Mouse (Mus musculus): Measurements from ENCODE around the gene Sipa1l2.

The Sipa1l2 gene

DNA sequence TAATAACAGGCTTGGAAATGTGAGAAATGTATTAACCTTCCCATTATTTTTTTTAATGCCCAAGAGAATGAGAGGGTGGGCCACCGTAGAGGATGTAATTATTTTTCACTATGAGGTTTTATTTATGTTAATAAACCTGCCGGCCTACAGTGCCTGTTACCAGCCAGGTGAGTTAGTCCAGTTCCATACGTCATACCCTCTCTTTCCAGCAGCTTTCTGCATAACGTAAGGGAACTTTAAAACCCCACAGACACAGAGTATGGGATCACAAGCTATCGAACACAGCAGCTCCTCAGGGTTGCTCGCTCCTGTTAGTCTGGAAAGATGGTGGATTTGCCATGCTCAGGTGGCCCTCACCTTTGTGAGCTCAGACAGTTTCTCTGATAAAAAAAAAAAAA, 193.2 kb downstream of the Sipa1l2 start:
- no peak for DNase-seq (ENCODE audit: low read depth in 2 of 2, low spot score in 2 of 2)

DNA sequence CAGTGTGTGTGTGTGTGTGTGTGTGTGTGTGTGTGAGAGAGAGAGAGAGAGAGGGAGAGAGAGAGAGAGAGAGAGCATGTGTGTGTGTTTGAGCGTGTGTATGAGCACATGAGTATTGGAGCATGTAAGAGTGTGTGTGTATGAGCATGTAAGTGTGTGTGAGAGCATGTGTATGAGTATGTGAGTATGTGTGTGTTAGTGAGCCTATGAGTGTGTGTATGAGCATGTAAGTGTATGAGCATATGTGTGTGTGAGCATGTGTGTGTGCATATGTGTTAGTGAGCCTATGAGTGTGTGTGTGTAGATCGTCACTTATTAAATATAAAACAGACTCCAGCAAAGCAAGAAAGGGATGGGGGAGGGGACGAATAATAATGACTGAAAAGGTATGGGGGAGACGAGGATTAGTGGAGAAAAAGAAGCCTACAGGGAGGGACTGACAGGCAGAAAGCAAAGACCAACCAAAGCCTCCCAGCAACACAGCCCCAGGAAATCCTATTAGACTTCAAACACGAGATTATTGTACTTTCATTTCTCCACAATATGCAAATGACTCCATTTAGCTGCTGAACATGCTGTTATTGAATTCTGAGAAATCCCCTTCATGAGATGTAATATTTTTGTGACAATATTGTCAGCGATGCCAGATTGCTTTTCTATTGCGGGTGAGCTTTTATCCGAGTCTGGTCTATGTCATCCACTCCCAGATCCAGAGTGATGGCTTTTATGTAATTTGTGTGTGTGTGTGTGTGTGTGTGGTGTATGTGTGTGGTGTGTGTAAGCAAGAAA, 193.8 kb downstream of the Sipa1l2 start:
- DNase-seq (ENCODE audit: low read depth in 2 of 2, low spot score in 2 of 2): no peak

DNA sequence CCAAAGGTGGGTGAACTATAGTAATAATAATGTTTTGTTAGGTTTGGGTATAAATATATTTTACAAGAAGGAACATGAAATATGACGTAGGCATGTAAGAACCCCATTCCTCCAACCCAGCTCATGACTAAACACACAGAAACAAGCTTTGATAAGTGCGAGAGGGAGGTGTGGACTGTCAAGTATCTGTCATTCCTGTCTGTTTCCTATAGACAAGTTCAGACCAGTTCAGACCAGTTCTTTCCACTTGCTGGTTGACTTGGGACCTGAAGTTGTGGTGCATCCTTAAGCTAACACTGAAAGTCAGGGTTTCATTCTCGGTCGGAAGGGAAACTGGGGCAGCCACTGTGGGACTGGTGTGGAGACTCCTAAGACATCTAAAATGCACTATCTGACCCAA, 197.0 kb downstream of the Sipa1l2 start:
- DNase-seq (ENCODE audit: low read depth in 2 of 2, low spot score in 2 of 2): no peak

DNA sequence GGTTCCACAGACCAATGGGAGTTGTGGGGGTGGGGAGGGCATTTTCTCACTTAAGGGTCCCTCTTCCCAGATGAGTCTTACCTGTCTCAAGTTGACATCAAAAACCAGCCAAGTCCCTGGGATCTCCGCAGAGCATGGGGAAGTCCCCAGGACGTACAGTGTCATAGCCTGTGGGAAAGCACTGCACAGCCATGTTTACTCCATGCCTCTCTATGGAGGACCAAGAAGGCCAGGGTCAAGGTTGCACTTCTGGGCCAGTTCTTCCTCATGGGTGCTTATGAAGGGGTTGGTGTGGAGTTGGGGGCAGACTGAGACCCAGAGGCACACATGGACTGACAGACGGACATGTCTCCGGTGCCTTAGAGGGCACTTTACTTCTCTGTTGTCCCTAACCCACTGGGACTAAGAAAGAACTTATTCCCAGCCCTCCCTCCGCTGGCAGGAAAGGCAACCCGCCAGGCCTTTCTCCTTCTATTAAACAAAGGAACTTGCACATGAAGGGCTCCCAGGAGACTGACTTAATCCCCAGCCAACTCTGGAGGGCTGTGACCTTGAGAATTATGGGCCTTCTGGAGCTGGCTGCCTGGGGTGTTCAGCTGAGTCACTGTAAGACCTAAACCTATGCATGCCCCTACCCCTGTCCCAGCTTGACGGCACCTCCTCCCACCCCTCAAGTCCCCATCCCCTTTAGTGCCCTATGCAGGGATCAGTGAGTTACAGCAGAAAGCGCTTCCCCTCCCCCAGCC, 199.9 kb downstream of the Sipa1l2 start:
- no peak for DNase-seq (ENCODE audit: low read depth in 2 of 2, low spot score in 2 of 2)

DNA sequence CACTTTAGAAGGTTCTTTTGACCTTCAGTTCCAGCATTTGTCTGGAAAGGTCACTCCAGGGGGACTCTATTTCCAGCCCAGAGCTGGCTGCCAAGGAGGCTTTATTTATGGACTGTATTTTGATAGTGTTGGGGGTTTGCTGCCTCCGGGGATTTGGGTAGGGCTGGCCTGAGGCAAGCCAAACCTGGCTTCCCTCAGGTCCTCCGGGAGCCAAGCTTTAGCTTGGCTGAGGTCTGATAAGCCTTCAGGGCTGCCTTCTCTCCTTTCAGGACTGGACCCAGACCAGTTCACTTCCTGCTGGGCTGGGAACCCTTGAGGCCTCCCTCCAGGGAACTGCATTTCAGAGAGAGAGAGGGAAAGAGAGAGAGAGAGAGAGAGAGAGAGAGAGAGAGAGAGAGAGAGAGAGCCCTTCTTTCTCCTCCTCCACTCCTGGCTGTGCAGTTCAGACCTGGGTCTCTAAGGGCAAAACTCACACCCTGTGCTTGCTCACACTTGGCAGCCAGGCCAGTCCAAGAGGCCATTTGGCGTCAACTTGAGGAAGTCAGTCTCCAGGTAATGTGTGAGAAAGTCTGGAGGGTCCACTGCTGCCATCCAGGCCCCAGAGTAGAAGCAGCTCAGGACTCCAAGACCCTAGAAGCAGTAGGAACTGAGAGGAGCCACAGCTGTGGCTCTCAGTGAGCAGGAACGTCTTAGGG, 201.1 kb downstream of the Sipa1l2 start:
- no peak for DNase-seq (ENCODE audit: low read depth in 2 of 2, low spot score in 2 of 2)

All from CD8-positive naive resting alpha-beta T cell, adult 2 months (primary cell).